In the genomic region with DNA sequence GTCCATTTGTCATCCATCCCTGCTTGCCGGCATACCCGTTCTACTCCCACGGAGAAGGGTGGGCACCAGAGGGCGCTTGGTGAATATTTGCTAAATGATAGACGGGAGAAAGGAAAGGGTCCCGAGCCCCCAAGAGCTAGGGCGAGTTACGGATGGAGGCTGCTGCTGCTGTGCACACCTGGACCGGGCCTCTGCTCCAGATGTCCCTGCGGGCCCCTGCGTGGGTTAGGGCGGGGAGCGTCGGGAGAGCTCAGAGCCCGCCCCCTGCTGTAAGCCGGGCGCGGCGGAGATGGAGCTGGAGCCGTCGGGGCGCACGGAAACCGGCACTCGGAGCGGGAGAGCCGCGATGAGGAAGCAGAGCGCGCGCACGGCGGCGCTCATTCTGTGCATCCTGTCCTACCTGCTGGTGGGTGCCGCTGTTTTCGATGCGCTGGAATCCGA, we compare ENCODE assay signal across 8 mouse cellular contexts. TPM values are rescaled to one million over a fixed set of nuclear protein-coding genes. Genes with fewer than 3 reads are reported as not detected.
A peak's percentile ranks its signal among the peaks of the same experiment; 100 is the strongest.
DNase-seq lines count a peak whose midpoint lies in the region; ATAC-seq lines count a peak whose summit lies in the region.

TSS of gene Kcnk15 (plus strand) at position 191 of the 441 bp plus-strand sequence.

- H3K9ac ChIP-seq in liver, embryonic 11.5 days (ENCODE audit: low read depth, low read length) = no peak within 1 kb of the TSS
- no peak within 1 kb of the TSS for H3K9ac ChIP-seq in embryonic facial prominence, embryonic 12.5 days
- peak within 1 kb of the TSS; percentile 43; the same call in 1 of the 2 replicates for H3K9ac ChIP-seq in hindbrain, embryonic 13.5 days

- H3K36me3 ChIP-seq in liver, embryonic 11.5 days (ENCODE audit: control insufficient read depth, insufficient read depth, low read length) = no peaks in the 10 kb centered on the region
- no peaks in the 10 kb centered on the region for H3K36me3 ChIP-seq in embryonic facial prominence, embryonic 12.5 days
- no peaks in the 10 kb centered on the region for H3K36me3 ChIP-seq in hindbrain, embryonic 13.5 days

- no peaks in the 10 kb centered on the region for H3K9me3 ChIP-seq in liver, embryonic 11.5 days (ENCODE audit: control insufficient read depth, low read length)
- no peaks in the 10 kb centered on the region for H3K9me3 ChIP-seq in embryonic facial prominence, embryonic 12.5 days
- no peaks in the 10 kb centered on the region for H3K9me3 ChIP-seq in hindbrain, embryonic 13.5 days

- WGBS in liver, embryonic 11.5 days = 3% methylated on average over 37 of the region's 38 CpGs
- 2% methylated on average over 38 of the region's 38 CpGs for whole genome bisulfite sequencing in embryonic facial prominence, embryonic 12.5 days
- WGBS in hindbrain, embryonic 13.5 days = under 1% methylated on average over 38 of the region's 38 CpGs

- ATAC-seq in liver, embryonic 11.5 days (replicated peaks; ENCODE audit: low FRiP score) = no peak
- no peak for ATAC-seq in embryonic facial prominence, embryonic 12.5 days (ENCODE audit: insufficient number of reproducible peaks, insufficient read depth, low FRiP score, low TSS enrichment)
- ATAC-seq in hindbrain, embryonic 13.5 days (ENCODE audit: low FRiP score) = 0 out of 2 replicates have a peak, but pooled peaks have one; percentile 32

- no peaks in the 10 kb centered on the region for H3K4me1 ChIP-seq in liver, embryonic 11.5 days (replicated peaks; ENCODE audit: control insufficient read depth, insufficient read depth, low read length)
- peaks cover 5% of the 10 kb centered on the region; the same call in 1 of the 2 replicates for H3K4me1 ChIP-seq in embryonic facial prominence, embryonic 12.5 days
- H3K4me1 ChIP-seq in hindbrain, embryonic 13.5 days (replicated peaks) = peaks cover 14% of the 10 kb centered on the region

- H3K4me2 ChIP-seq in liver, embryonic 11.5 days = peak within 1 kb of the TSS; percentile 30
- H3K4me2 ChIP-seq in embryonic facial prominence, embryonic 12.5 days (replicated peaks) = peak within 1 kb of the TSS; percentile 33
- peak within 1 kb of the TSS; percentile 40 for H3K4me2 ChIP-seq in hindbrain, embryonic 13.5 days

- H3K27me3 ChIP-seq in liver, embryonic 11.5 days (replicated peaks; ENCODE audit: control insufficient read depth, insufficient read depth, low read length) = peaks cover 69% of the 10 kb centered on the region
- peaks cover 84% of the 10 kb centered on the region for H3K27me3 ChIP-seq in embryonic facial prominence, embryonic 12.5 days
- H3K27me3 ChIP-seq in hindbrain, embryonic 13.5 days = peaks cover 87% of the 10 kb centered on the region

- H3K4me3 ChIP-seq in liver, embryonic 11.5 days (ENCODE audit: low read depth, low read length) = peak within 1 kb of the TSS; percentile 20
- H3K4me3 ChIP-seq in embryonic facial prominence, embryonic 12.5 days = peak within 1 kb of the TSS; percentile 22
- peak within 1 kb of the TSS; percentile 29 for H3K4me3 ChIP-seq in hindbrain, embryonic 13.5 days

- no peak for DNase-seq in liver, embryonic 11.5 days (ENCODE audit: low spot score)
- DNase-seq in liver = no peak
- DNase-seq in neural tube, embryonic 10.5 days (ENCODE audit: extremely low spot score, low spot score) = peak; percentile 37
- DNase-seq in ovary, postnatal 36 days (ENCODE audit: low spot score) = no peak
- DNase-seq in adrenal gland, adult 18-20 months (ENCODE audit: low spot score in 2 of 2) = no peak
- no peak for DNase-seq in lung, postnatal 25 days (ENCODE audit: low spot score)

- H3K27ac ChIP-seq in liver, embryonic 11.5 days (ENCODE audit: low read depth, low read length) = no peak within 1 kb of the TSS
- H3K27ac ChIP-seq in embryonic facial prominence, embryonic 12.5 days = no peak within 1 kb of the TSS
- no peak within 1 kb of the TSS for H3K27ac ChIP-seq in hindbrain, embryonic 13.5 days

RNA-seq across cellular contexts. Expression of gene Kcnk15, which starts in this region (rescaled TPM):
- not detected in 2 replicates for polyA plus RNA-seq in liver, embryonic 11.5 days (2014; fragmentation: Nextera tagmentation; extraction: Ambion mirVana)
- not detected in 2 replicates for polyA plus RNA-seq in embryonic facial prominence, embryonic 12.5 days (2016; fragmentation: Nextera tagmentation; extraction: Ambion mirVana)
- polyA plus RNA-seq in hindbrain, embryonic 13.5 days (2015; fragmentation: Nextera tagmentation; extraction: Ambion mirVana) = not detected in 2 replicates
- total RNA-seq in adrenal gland, adult 18-20 months (2021) = not detected

Comparison
In these comparisons a context has a peak if more than half of its experiments do, and no peak if none do; other contexts are left out.
1. Peak in ATAC-seq, H3K4me3 ChIP-seq, H3K9ac ChIP-seq and H3K4me2 ChIP-seq in hindbrain, embryonic 13.5 days; RNA of the gene not detected or under 1 TPM.